Mouse (Mus musculus): Measurements from ENCODE around the gene Trim40.

DNA sequence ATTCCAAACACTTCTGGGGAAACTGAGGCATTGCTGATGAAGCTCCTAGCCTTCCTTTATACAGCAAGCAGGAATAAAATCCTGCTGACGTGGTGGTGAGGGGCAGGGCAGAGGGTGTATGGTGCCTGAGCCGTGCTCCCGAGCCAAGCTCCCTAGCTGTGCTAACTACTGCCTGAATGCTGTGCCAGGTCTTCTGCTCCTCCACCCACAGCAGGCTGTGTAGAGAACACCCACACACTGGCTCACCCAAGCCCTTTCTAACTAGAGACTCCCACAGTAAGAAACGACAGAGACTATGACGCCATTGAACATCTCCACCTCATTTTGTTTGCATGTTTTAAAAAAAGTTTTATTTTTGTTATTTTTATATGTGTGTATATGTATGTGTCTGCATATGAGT, 10.1 kb upstream of the Trim40 start:
- TF ChIP-seq ZC3H11A (IDR thresholded peaks at IDR 0.05; ENCODE audit: borderline replicate concordance, low read depth, low read length) (no peak), CHD2 (IDR thresholded peaks at IDR 0.05; ENCODE audit: low read depth, low read length) (no peak), MAFK (IDR thresholded peaks at IDR 0.05; ENCODE audit: insufficient read depth, low read depth, low read length) (no peak), HCFC1 (IDR thresholded peaks at IDR 0.05; ENCODE audit: borderline replicate concordance, insufficient read depth, low read length) (no peak), ZNF384 (IDR thresholded peaks at IDR 0.05; ENCODE audit: low read depth, low read length) (no peak)

Measured in ES-E14 (cell line).